Mouse (Mus musculus) myocyte (in vitro differentiated cells): ENCODE measurements at regions not wholly inside any gene's neighbourhood (a gene's known extent, or its start where the extent isn't known, plus 50 kb on each side); places are given as distances from the start of the nearest gene placed in this dataset.

Source experiments
- H3K27me3 ChIP-seq: one replicate; pipeline ENCODE4 v1.6.1; 2011; ENCODE audit not compliant: control insufficient read depth, insufficient read depth, insufficient read length
- H3K36me3 ChIP-seq: one replicate; pipeline ENCODE4 v1.6.1; 2011; ENCODE audit not compliant: control insufficient read depth, insufficient read depth
- H3K4me2 ChIP-seq: one replicate; pipeline ENCODE4 v1.6.1; 2011; ENCODE audit warnings: low read depth, control low read depth
- H3K4me3 ChIP-seq: one replicate; pipeline ENCODE4 v1.5.1; 2011; ENCODE audit warnings: mild to moderate bottlenecking, control low read depth, moderate library complexity
- H3K79me2 ChIP-seq: one replicate; pipeline ENCODE4 v1.6.1; 2011; ENCODE audit not compliant: control insufficient read depth, insufficient read depth
- H3ac ChIP-seq: one replicate; pipeline ENCODE4 v1.6.1; 2011; ENCODE audit not compliant: control insufficient read depth, insufficient read length
- CEBPB ChIP-seq: IDR thresholded peaks from 2 replicates; pipeline ENCODE4 v1.6.1; 2011; ENCODE audit warnings: mild to moderate bottlenecking, moderate library complexity; ENCODE audit not compliant: poor library complexity, insufficient read depth, severe bottlenecking
- E2F4 ChIP-seq: IDR thresholded peaks from one replicate; pipeline ENCODE4 v1.6.1; 2011; ENCODE audit warnings: mild to moderate bottlenecking, control low read depth, moderate library complexity; ENCODE audit not compliant: insufficient read depth
- MAX ChIP-seq: IDR thresholded peaks from one replicate; pipeline ENCODE4 v1.6.1; 2011; ENCODE audit warnings: low read depth, mild to moderate bottlenecking, control low read depth
- MYOD1 ChIP-seq, 3 experiments: IDR thresholded peaks; one replicate each; pipeline ENCODE4 v1.6.1; 2011; ENCODE audit warnings: control low read depth in 2 of 3, low read depth in 2 of 3, mild to moderate bottlenecking in 2 of 3, moderate library complexity in 1 of 3; ENCODE audit not compliant: insufficient read length in 2 of 3, control insufficient read depth in 1 of 3
- MYOG ChIP-seq, 3 experiments: IDR thresholded peaks; one replicate each; pipeline ENCODE4 v1.6.1; 2011; ENCODE audit warnings: control low read depth in 2 of 3, low read depth in 2 of 3, mild to moderate bottlenecking in 2 of 3; ENCODE audit not compliant: insufficient read length in 2 of 3, control insufficient read depth in 1 of 3, insufficient read depth in 1 of 3
- POLR2A ChIP-seq: IDR thresholded peaks from one replicate; pipeline ENCODE4 v1.6.1; 2011; ENCODE audit warnings: low read depth, mild to moderate bottlenecking, control low read depth, moderate library complexity; ENCODE audit not compliant: insufficient read length
- POLR2AphosphoS2 ChIP-seq: IDR thresholded peaks from one replicate; pipeline ENCODE4 v1.6.1; 2011; ENCODE audit warnings: low read depth, control low read depth; ENCODE audit not compliant: insufficient read length
- REST ChIP-seq: IDR thresholded peaks from one replicate; pipeline ENCODE4 v1.6.1; 2011; ENCODE audit warnings: mild to moderate bottlenecking, control low read depth, moderate library complexity; ENCODE audit not compliant: insufficient read depth, insufficient read length
- SRF ChIP-seq: IDR thresholded peaks from one replicate; pipeline ENCODE4 v1.6.1; 2011; ENCODE audit warnings: low read depth; ENCODE audit not compliant: control insufficient read depth, insufficient read length
- TCF12 ChIP-seq: IDR thresholded peaks from one replicate; pipeline ENCODE4 v1.6.1; 2011; ENCODE audit warnings: mild to moderate bottlenecking, control low read depth; ENCODE audit not compliant: poor library complexity, insufficient read depth, severe bottlenecking
- TCF3 ChIP-seq: IDR thresholded peaks from one replicate; pipeline ENCODE4 v1.6.1; 2011; ENCODE audit warnings: low read depth, control low read depth; ENCODE audit not compliant: insufficient read length
- USF1 ChIP-seq: IDR thresholded peaks from one replicate; pipeline ENCODE4 v1.6.1; 2011; ENCODE audit warnings: low read depth, mild to moderate bottlenecking, control low read depth, moderate library complexity

DNA sequence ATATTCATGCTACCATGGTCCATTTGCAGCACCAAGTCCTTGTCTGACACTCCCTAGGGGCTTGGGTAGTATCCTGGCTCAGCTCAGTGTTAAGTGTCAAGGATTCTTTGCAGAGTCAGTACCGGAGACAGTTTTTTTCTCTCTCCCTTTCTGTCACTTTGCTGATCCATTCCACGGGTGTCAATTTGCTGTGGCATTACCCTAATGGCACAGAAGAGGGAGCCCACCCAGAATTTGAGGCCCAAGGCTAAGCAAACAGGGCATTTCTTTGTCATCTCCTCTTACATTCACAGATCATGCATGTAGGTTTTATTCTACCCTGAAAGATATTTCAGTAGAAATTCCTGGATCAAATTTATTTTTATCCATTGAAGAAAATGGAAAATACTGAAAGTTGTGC is 146.4 kb upstream of the Tmem72 start:
- Histone ChIP-seq H3K36me3 (no peaks in the 10 kb centered on the region), H3ac (no peak overlapping the region), H3K79me2 (no peaks in the 10 kb centered on the region), H3K27me3 (peaks cover 5% of the 10 kb centered on the region), H3K4me3 (no peak overlapping the region), H3K4me2 (no peak overlapping the region)
- TF ChIP-seq POLR2A (no peak), REST (no peak), TCF3 (no peak), E2F4 (no peak), MAX (no peak), TCF12 (no peak), MYOD1 (IDR thresholded peaks at IDR 0.05; ENCODE audit: control insufficient read depth in 1 of 3, insufficient read length in 2 of 3, low read depth in 2 of 3) (no peak), USF1 (no peak)

DNA sequence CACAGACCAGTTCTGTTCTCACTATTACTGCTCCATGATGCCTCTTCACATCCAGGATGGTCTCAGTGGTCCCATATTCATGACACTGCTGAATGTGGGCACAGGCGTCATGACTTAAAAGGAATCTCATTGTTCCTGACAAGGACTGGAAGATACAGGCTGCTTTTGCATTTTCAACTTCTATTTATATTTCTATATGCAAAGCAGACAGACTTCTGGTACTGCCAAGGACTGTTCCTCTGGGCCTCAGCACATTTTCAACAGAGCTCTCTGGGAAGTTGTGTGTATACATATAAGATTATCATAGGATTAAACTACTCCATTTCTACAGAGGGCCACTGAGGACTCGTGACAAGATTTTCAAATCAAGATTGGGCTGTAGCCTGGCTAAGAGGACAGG is 146.9 kb upstream of the Tmem72 start:
- Histone ChIP-seq H3K4me3 (no peak overlapping the region), H3K27me3 (peaks cover 5% of the 10 kb centered on the region), H3K79me2 (no peaks in the 10 kb centered on the region), H3ac (no peak overlapping the region), H3K36me3 (no peaks in the 10 kb centered on the region), H3K4me2 (no peak overlapping the region)
- TF ChIP-seq MYOD1 (IDR thresholded peaks at IDR 0.05; ENCODE audit: control insufficient read depth in 1 of 3, insufficient read length in 2 of 3, low read depth in 2 of 3) (no peak), CEBPB (no peak), POLR2AphosphoS2 (no peak), MAX (no peak), SRF (no peak), USF1 (no peak), E2F4 (no peak), POLR2A (no peak), REST (no peak)

GRCm38 (mm10) chr6:116893299-116893698 is 176.6 kb upstream of the Tmem72 start:
- TF ChIP-seq REST (no peak), MYOD1 (IDR thresholded peaks at IDR 0.05; ENCODE audit: control insufficient read depth in 1 of 3, insufficient read length in 2 of 3, low read depth in 2 of 3) (no peak), USF1 (no peak), MYOG (IDR thresholded peaks at IDR 0.05; ENCODE audit: control insufficient read depth in 1 of 3, insufficient read depth in 1 of 3, insufficient read length in 2 of 3, low read depth in 2 of 3) (no peak), TCF12 (no peak), POLR2AphosphoS2 (no peak), SRF (no peak), E2F4 (no peak), TCF3 (no peak), CEBPB (no peak), MAX (no peak), POLR2A (no peak)
- H3ac ChIP-seq = no peak overlapping the region
- H3K4me3 ChIP-seq = no peak overlapping the region
- H3K79me2 ChIP-seq = no peaks in the 10 kb centered on the region
- H3K36me3 ChIP-seq = no peaks in the 10 kb centered on the region
- H3K4me2 ChIP-seq = no peak overlapping the region
- no peaks in the 10 kb centered on the region for H3K27me3 ChIP-seq

GRCm38 (mm10) chr6:116894252-116894651 is 177.5 kb upstream of the Tmem72 start:
- H3K36me3 ChIP-seq = no peaks in the 10 kb centered on the region
- H3K27me3 ChIP-seq = no peaks in the 10 kb centered on the region
- no peak overlapping the region for H3K4me2 ChIP-seq
- H3K4me3 ChIP-seq = no peak overlapping the region
- no peak for TF ChIP-seq MYOD1 (IDR thresholded peaks at IDR 0.05; ENCODE audit: control insufficient read depth in 1 of 3, insufficient read length in 2 of 3, low read depth in 2 of 3)
- no peak for TF ChIP-seq MYOG (IDR thresholded peaks at IDR 0.05; ENCODE audit: control insufficient read depth in 1 of 3, insufficient read depth in 1 of 3, insufficient read length in 2 of 3, low read depth in 2 of 3)
- no peak for TF ChIP-seq POLR2A
- TF ChIP-seq E2F4 = no peak
- no peak for TF ChIP-seq USF1
- TF ChIP-seq SRF = no peak
- TF ChIP-seq CEBPB = no peak
- no peak for TF ChIP-seq MAX
- no peak for TF ChIP-seq TCF3
- no peak for TF ChIP-seq TCF12
- TF ChIP-seq POLR2AphosphoS2 = no peak
- TF ChIP-seq REST = no peak
- no peak overlapping the region for H3ac ChIP-seq
- H3K79me2 ChIP-seq = no peaks in the 10 kb centered on the region

DNA sequence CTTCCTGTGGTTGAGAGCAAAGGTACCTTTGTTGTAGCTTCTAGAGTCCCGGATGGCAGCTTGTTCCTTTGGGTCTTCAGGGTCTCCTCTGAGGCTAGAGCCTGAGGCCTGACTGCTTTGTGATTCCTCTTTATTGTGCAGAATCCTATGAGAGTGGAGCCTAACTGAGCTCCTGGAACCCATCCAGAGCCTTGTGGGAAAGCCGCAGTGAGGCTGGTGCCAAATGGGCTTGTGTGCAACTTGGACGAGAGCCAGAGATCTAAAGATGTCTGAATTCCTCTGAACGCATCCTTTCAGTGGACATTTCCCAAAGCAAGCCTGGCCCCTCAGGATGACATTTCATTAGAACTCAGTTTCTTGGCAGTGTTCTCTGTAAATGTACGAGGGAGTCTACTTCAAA is 178.4 kb upstream of the Tmem72 start:
- Histone ChIP-seq H3K4me2 (no peak overlapping the region), H3ac (no peak overlapping the region), H3K36me3 (no peaks in the 10 kb centered on the region), H3K27me3 (no peaks in the 10 kb centered on the region), H3K4me3 (no peak overlapping the region), H3K79me2 (no peaks in the 10 kb centered on the region)
- no peak for TF ChIP-seq USF1
- no peak for TF ChIP-seq MAX
- TF ChIP-seq POLR2AphosphoS2 = no peak
- TF ChIP-seq MYOG (IDR thresholded peaks at IDR 0.05; ENCODE audit: control insufficient read depth in 1 of 3, insufficient read depth in 1 of 3, insufficient read length in 2 of 3, low read depth in 2 of 3) = no peak
- TF ChIP-seq TCF3 = no peak
- no peak for TF ChIP-seq CEBPB
- TF ChIP-seq E2F4 = no peak
- TF ChIP-seq POLR2A = no peak
- TF ChIP-seq TCF12 = no peak
- no peak for TF ChIP-seq REST
- TF ChIP-seq SRF = no peak
